Mouse (Mus musculus): ENCODE measurements around the gene Gm8909.

GRCm38 (mm10) chr17:36131516-36132265 is 36.6 kb downstream of the Gm8909 start:
- TF ChIP-seq CTCF (IDR thresholded peaks at IDR 0.05; ENCODE audit: control insufficient read depth, insufficient read depth, low read length) = 0 out of 2 replicates have a peak, but pooled peaks have one; percentile 9
- TF ChIP-seq POLR2A (IDR thresholded peaks at IDR 0.05; ENCODE audit: borderline replicate concordance, control insufficient read depth, low read depth, low read length) = no peak

Measured in bone marrow, adult 2 months (tissue).